Mouse (Mus musculus): ENCODE results near the gene 9030624G23Rik. TPM values are rescaled to one million over a fixed set of nuclear protein-coding genes. Genes with fewer than 3 reads are reported as not detected.

Gene 9030624G23Rik
- polyA plus RNA-seq (2014; fragmentation: Illumina TruSeq; extraction: RNeasy Lipid Tissue Mini Kit (QIAGEN cat#74804); ENCODE audit: low read depth, low replicate concordance) = 0.25 TPM

DNA sequence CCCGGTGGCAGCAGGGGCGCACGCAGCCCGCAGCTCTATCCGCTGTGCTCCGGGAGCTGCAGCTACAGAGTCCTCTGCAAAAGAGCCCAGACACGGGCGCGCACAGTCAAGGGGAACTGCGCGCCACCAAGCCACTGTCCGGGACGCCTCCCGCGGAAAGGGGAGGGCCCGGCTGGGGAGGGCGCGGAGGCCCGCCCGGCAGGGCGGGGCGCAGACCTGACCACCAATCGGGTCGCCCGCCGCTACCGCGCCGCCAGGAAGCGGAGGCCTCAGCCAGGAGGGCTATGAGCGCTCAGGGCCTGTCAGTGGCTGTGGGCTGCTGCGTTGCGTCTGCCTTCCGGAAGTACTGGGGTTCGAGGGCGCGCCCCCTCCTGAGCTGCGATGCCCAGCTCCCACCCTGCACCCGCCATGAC is at the start of gene 9030624G23Rik:
Gene 9030624G23Rik, minus strand, starts transcription at position 139 of the 413 bp plus-strand sequence.

Measured in sigmoid colon, adult 10 weeks (tissue).